Mouse (Mus musculus) CD4-positive, CD25-positive, alpha-beta regulatory T cell, adult 4 months (primary cell): Measurements from ENCODE around the gene Mcf2l. TPM values are rescaled to one million over a fixed set of nuclear protein-coding genes. Genes with fewer than 3 reads are reported as not detected.

Experiments used
- polyA plus RNA-seq, 2 experiments: library from polyadenylated mRNA; unstranded; fragments of 100-300 nt; shearing (Covaris generic); gene quantifications; one replicate each; pipeline ENCODE4 v1.2.1; 2017

The Mcf2l gene
- polyA plus RNA-seq, 2 experiments from 2014 or later = 0.65 TPM; not detected in 1

Other genes starting within 250 kb of the Mcf2l start
- gene Tubgcp3, start 201.6 kb upstream of the Mcf2l start, polyA plus RNA-seq = 10 to 100 TPM; 43.9 to 71.5 TPM
- gene Atp11a, start 116.8 kb upstream of the Mcf2l start, polyA plus RNA-seq = 1 to 10 TPM; 6.4 to 7.4 TPM
- gene F7, start 152.2 kb downstream of the Mcf2l start, polyA plus RNA-seq = not detected
- gene F10, start 163.5 kb downstream of the Mcf2l start, polyA plus RNA-seq = not detected
- gene Proz, start 187.1 kb downstream of the Mcf2l start, polyA plus RNA-seq = 1 to 10 TPM; 1.9 to 2.9 TPM
- 10 to 100 TPM; 38.6 to 56.6 TPM for gene Pcid2, start 231.7 kb downstream of the Mcf2l start, polyA plus RNA-seq
- gene Cul4a, start 231.8 kb downstream of the Mcf2l start, polyA plus RNA-seq = 10 to 100 TPM; 20.3 to 20.5 TPM